Mouse (Mus musculus): Measurements from ENCODE around the gene Sox8. TPM values are rescaled to one million over a fixed set of nuclear protein-coding genes. Genes with fewer than 3 reads are reported as not detected.

Sox8 gene
- polyA plus RNA-seq, 1 experiment from 2014 or later: 0.50 TPM

- 75% methylated on average over 5 of the region's 5 CpGs for WGBS
- Histone ChIP-seq H3K27ac (ENCODE audit: low read length) (no peak overlapping the region), H3K27me3 (ENCODE audit: control insufficient read depth, insufficient read depth, low read depth, low read length) (peaks cover 13% of the 10 kb centered on the region), H3K9me3 (ENCODE audit: control insufficient read depth, low read length) (no peaks in the 10 kb centered on the region), H3K4me1 (replicated peaks; ENCODE audit: control insufficient read depth, insufficient read depth, low read length) (peaks cover 2% of the 10 kb centered on the region; the same call in 1 of the 2 replicates), H3K36me3 (ENCODE audit: control insufficient read depth, insufficient read depth, low read length) (no peaks in the 10 kb centered on the region), H3K4me3 (ENCODE audit: low read length) (no peak overlapping the region), H3K9ac (ENCODE audit: low read length) (no peak overlapping the region), H3K4me2 (ENCODE audit: low read depth, low read length) (no peak overlapping the region)
- ATAC-seq (ENCODE audit: low read depth): no peak
Measured at GRCm38 (mm10) chr17:25564481-25564880, 6.0 kb downstream of the Sox8 start.

DNA sequence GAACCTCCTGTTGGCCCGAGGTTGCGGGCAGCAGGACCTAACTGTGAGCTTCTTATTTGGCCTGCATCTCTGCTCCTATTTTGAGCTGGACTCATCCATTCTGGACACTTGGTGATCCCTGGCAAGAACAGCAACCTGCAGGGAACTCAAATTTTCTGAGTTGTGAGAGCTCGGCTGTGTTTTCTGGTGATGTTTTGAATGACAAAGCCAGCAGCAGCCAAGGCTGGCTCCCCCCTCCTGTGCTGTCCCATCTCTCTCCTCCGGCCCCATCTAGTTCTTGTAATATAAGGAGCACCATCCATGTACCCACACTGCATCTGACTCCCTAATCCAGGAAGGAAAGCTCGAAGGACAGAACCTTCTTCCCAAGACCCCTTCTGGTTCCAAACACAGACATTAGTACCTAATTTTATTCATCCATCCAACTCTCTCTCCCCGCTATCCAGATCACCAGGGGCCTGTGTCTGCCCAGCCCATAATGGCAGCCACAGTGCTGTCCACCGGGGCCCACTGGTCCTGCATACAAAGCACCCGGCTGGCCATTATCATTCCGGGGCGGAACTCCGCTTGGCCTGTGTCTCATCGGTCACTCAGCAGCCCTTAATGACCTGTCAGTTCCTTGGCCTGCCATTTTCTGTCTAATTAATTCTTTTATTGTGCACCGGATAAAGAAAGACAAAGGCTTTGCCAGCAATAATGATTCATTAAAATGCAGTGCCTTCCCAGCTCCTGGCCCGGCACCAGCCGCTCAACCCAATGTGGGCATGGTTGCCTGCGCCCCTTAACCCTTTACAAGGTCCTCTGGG lies 9.1 kb downstream of the Sox8 start:
- ATAC-seq (ENCODE audit: low read depth): no peak
- H3K9ac ChIP-seq (ENCODE audit: low read length): no peak overlapping the region
- peaks cover 5% of the 10 kb centered on the region; the same call in 1 of the 2 replicates for H3K27me3 ChIP-seq (ENCODE audit: control insufficient read depth, insufficient read depth, low read depth, low read length)
- WGBS: 70% methylated on average over 16 of the region's 16 CpGs
- no peak overlapping the region for H3K4me3 ChIP-seq (ENCODE audit: low read length)
- H3K9me3 ChIP-seq (ENCODE audit: control insufficient read depth, low read length): no peaks in the 10 kb centered on the region
- H3K27ac ChIP-seq (ENCODE audit: low read length): no peak overlapping the region
- no peak overlapping the region for H3K4me2 ChIP-seq (ENCODE audit: low read depth, low read length)
- H3K36me3 ChIP-seq (ENCODE audit: control insufficient read depth, insufficient read depth, low read length): no peaks in the 10 kb centered on the region
- peaks cover 3% of the 10 kb centered on the region for H3K4me1 ChIP-seq (replicated peaks; ENCODE audit: control insufficient read depth, insufficient read depth, low read length)

DNA sequence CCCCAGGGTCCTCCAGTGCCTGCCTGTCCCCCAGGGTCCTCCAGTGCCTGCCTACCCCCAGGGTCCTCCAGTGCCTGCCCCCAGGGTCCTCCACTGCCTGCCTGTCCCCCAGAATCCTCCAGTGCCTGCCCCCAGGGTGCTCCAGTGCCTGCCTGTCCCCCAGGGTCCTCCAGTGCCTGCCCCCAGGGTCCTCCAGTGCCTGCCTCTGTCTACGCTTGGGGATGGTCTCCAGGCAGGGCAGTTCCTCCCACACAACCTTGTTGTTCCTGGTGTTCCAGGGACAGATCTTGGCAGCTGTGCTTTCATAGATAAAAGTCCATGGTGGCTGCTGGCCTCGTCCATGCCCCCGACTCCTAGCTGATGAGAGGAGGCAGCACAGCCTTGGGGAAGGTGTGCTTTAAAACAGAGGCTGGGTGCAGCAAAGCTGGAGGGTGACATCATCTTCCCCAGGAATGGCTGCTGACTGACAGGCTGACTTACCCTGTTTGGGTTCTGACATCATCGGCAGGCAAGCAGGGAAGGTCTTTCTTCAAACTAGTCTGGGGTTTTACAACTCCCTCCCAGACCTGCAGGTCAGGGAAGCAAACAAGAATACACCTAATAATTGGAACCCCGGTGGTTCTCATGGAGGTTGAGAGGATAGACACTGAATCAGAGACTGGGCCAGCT lies 9.8 kb downstream of the Sox8 start:
- H3K4me2 ChIP-seq (ENCODE audit: low read depth, low read length): no peak overlapping the region
- H3K36me3 ChIP-seq (ENCODE audit: control insufficient read depth, insufficient read depth, low read length): no peaks in the 10 kb centered on the region
- 42% methylated on average over 5 of the region's 5 CpGs for WGBS
- peaks cover 8% of the 10 kb centered on the region; the same call in 1 of the 2 replicates for H3K27me3 ChIP-seq (ENCODE audit: control insufficient read depth, insufficient read depth, low read depth, low read length)
- no peaks in the 10 kb centered on the region for H3K9me3 ChIP-seq (ENCODE audit: control insufficient read depth, low read length)
- no peak overlapping the region for H3K4me3 ChIP-seq (ENCODE audit: low read length)
- no peak overlapping the region for H3K27ac ChIP-seq (ENCODE audit: low read length)
- peaks cover 3% of the 10 kb centered on the region for H3K4me1 ChIP-seq (replicated peaks; ENCODE audit: control insufficient read depth, insufficient read depth, low read length)
- H3K9ac ChIP-seq (ENCODE audit: low read length): no peak overlapping the region
- ATAC-seq (ENCODE audit: low read depth): no peak

DNA sequence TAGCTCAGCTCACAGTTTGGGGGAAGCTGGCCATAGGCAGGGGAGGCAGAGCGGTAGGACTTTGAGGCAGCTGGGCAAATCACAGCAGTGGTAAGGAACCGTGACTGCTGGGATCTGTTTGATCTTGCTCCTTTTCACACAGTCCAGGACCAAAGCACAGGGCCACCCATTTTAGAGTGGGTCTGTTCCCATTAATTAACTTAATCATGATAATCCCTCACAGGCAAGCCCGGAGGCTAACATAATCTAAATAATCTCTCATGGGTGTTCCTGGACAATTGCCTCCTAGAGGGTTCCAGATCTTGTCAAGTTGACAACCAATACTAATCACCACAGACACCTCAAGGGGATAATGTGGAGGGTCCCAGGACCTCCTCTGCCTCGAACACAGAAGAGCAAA lies 10.9 kb downstream of the Sox8 start:
- peaks cover 3% of the 10 kb centered on the region for H3K4me1 ChIP-seq (replicated peaks; ENCODE audit: control insufficient read depth, insufficient read depth, low read length)

GRCm38 (mm10) chr17:25556630-25557354 lies 13.7 kb downstream of the Sox8 start:
- H3K9me3 ChIP-seq (ENCODE audit: control insufficient read depth, low read length): no peaks in the 10 kb centered on the region
- H3K4me2 ChIP-seq (ENCODE audit: low read depth, low read length): peak overlapping the region; percentile 7
- H3K27me3 ChIP-seq (ENCODE audit: control insufficient read depth, insufficient read depth, low read depth, low read length): peaks cover 10% of the 10 kb centered on the region; the same call in 1 of the 2 replicates
- H3K4me1 ChIP-seq (replicated peaks; ENCODE audit: control insufficient read depth, insufficient read depth, low read length): peaks cover 3% of the 10 kb centered on the region
- ATAC-seq (ENCODE audit: low read depth): no peak
- no peak overlapping the region for H3K9ac ChIP-seq (ENCODE audit: low read length)
- no peak overlapping the region for H3K27ac ChIP-seq (ENCODE audit: low read length)
- H3K4me3 ChIP-seq (ENCODE audit: low read length): 0 out of 2 replicates have a peak overlapping the region, but pooled peaks have one; percentile 6
- WGBS: 11% methylated on average over 21 of the region's 21 CpGs
- no peaks in the 10 kb centered on the region for H3K36me3 ChIP-seq (ENCODE audit: control insufficient read depth, insufficient read depth, low read length)

More for the DNA sequence above, 10.9 kb downstream of the Sox8 start:
- H3K27ac ChIP-seq (ENCODE audit: low read length): no peak overlapping the region
- H3K4me3 ChIP-seq (ENCODE audit: low read length): no peak overlapping the region
- peaks cover 10% of the 10 kb centered on the region; the same call in 1 of the 2 replicates for H3K27me3 ChIP-seq (ENCODE audit: control insufficient read depth, insufficient read depth, low read depth, low read length)
- H3K36me3 ChIP-seq (ENCODE audit: control insufficient read depth, insufficient read depth, low read length): no peaks in the 10 kb centered on the region
- H3K4me2 ChIP-seq (ENCODE audit: low read depth, low read length): no peak overlapping the region
- no peaks in the 10 kb centered on the region for H3K9me3 ChIP-seq (ENCODE audit: control insufficient read depth, low read length)
- ATAC-seq (ENCODE audit: low read depth): no peak
- H3K9ac ChIP-seq (ENCODE audit: low read length): no peak overlapping the region
- 47% methylated on average over 4 of the region's 4 CpGs for WGBS

DNA sequence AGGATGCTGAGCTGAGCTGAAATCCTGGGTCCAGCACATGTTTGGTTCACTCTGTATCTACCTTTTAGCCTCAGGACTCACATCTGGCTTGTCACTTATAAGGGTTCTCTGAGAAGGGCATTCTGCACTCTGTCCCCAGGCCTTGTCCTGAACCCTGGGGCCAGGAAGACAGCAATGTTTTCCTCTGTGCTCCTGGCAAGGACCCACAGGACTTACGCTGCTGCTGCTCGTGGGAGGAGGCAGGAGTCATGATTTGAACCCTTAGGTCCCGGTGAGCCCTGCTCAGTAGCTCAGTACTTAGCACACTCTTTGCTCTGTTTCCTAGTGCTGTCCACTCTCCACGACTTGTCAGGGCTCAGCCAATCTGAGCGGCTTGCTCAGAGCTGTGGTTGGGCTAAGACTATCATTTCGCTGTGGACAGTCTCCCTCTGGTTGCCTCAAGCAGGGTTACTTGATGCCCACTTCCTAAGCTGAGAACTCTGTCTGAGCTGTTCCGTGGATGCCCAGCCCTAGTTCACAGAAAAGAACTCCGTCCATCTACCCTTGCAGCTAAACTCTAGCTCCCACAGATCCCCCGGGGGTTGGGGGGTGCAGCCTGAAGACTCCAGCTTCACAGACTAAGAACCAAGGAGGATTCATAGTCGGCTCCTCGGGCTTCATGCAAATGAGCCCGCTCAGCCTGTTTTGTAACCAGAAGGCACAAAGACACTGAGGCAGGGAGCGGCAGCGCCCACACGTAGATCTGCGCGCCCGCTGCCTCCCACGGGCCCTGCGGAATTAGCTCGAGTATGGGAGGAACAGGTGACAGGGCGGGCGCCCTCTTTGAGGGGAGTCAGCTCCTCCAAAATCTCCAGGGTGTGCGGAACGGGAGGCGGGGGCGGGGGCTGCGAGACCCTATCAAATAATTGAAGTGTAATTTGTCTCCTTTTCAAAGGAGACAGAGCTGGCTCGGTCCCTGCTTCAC lies 14.5 kb downstream of the Sox8 start:
- Histone ChIP-seq H3K27me3 (ENCODE audit: control insufficient read depth, insufficient read depth, low read depth, low read length) (peaks cover 10% of the 10 kb centered on the region; the same call in 1 of the 2 replicates), H3K4me1 (replicated peaks; ENCODE audit: control insufficient read depth, insufficient read depth, low read length) (peaks cover 3% of the 10 kb centered on the region), H3K4me2 (ENCODE audit: low read depth, low read length) (peak overlapping the region; percentile 7), H3K9me3 (ENCODE audit: control insufficient read depth, low read length) (no peaks in the 10 kb centered on the region), H3K27ac (ENCODE audit: low read length) (no peak overlapping the region), H3K36me3 (ENCODE audit: control insufficient read depth, insufficient read depth, low read length) (no peaks in the 10 kb centered on the region), H3K9ac (ENCODE audit: low read length) (no peak overlapping the region), H3K4me3 (ENCODE audit: low read length) (0 out of 2 replicates have a peak overlapping the region, but pooled peaks have one; percentile 6)
- 8% methylated on average over 29 of the region's 29 CpGs for WGBS
- no peak for ATAC-seq (ENCODE audit: low read depth)

DNA sequence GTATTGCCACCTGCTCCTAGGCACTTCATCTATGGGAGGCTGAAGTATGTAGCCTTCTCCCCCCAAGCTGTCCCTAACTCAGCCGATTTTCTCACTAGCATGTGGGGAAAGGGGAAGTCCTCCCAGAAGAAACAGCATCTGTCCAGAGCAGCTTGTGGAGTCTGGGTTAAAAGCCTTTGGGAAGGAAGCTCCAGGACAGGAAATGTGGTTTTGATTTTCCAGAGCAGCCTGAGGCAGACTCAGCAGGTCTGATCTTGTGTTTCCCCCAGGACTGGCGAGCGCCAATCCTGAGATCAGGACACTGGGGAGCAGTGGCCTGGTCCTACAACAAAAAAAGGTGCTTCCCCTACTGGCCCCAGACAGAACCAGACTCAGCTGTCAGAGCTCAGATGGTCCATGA lies 15.3 kb downstream of the Sox8 start:
- Histone ChIP-seq H3K4me3 (ENCODE audit: low read length) (no peak overlapping the region), H3K36me3 (ENCODE audit: control insufficient read depth, insufficient read depth, low read length) (no peaks in the 10 kb centered on the region), H3K27ac (ENCODE audit: low read length) (no peak overlapping the region), H3K4me2 (ENCODE audit: low read depth, low read length) (no peak overlapping the region), H3K4me1 (replicated peaks; ENCODE audit: control insufficient read depth, insufficient read depth, low read length) (peaks cover 3% of the 10 kb centered on the region), H3K9me3 (ENCODE audit: control insufficient read depth, low read length) (no peaks in the 10 kb centered on the region), H3K9ac (ENCODE audit: low read length) (no peak overlapping the region), H3K27me3 (ENCODE audit: control insufficient read depth, insufficient read depth, low read depth, low read length) (peaks cover 10% of the 10 kb centered on the region; the same call in 1 of the 2 replicates)
- 46% methylated on average over 3 of the region's 3 CpGs for WGBS
- no peak for ATAC-seq (ENCODE audit: low read depth)

- no peaks in the 10 kb centered on the region for H3K4me1 ChIP-seq (replicated peaks; ENCODE audit: control insufficient read depth, insufficient read depth, low read length)
- H3K36me3 ChIP-seq (ENCODE audit: control insufficient read depth, insufficient read depth, low read length): no peaks in the 10 kb centered on the region
- no peak overlapping the region for H3K27ac ChIP-seq (ENCODE audit: low read length)
- no peak for ATAC-seq (ENCODE audit: low read depth)
- no peak overlapping the region for H3K9ac ChIP-seq (ENCODE audit: low read length)
- no peak overlapping the region for H3K4me2 ChIP-seq (ENCODE audit: low read depth, low read length)
- no peaks in the 10 kb centered on the region for H3K9me3 ChIP-seq (ENCODE audit: control insufficient read depth, low read length)
- H3K4me3 ChIP-seq (ENCODE audit: low read length): no peak overlapping the region
- WGBS: 78% methylated on average over 11 of the region's 11 CpGs
- H3K27me3 ChIP-seq (ENCODE audit: control insufficient read depth, insufficient read depth, low read depth, low read length): peaks cover 5% of the 10 kb centered on the region; the same call in 1 of the 2 replicates
Measured at GRCm38 (mm10) chr17:25551313-25551712, 19.2 kb downstream of the Sox8 start.
